Mouse (Mus musculus) forebrain, embryonic 13.5 days (tissue): ENCODE results near the gene Capn1. TPM values are rescaled to one million over a fixed set of nuclear protein-coding genes. Genes with fewer than 3 reads are reported as not detected.
"Not testable (repeated sequence)": the region's sequence is repeated elsewhere in the genome, so short reads cannot be mapped to it uniquely, and the experiment has no call there.

ENCODE experiments used
- ATAC-seq: fragments of 200-750 bp; cut with Nextera tagmentation; 2 replicates; pipeline ENCODE4 v1.8.0; 2017
- H3K27ac ChIP-seq: fragments of 300-500 bp; sonication (generic); 2 replicates; pipeline ENCODE4 v1.5.1; 2015; ENCODE audit warnings: inconsistent platforms, mild to moderate bottlenecking, moderate library complexity
- H3K27me3 ChIP-seq: fragments of 300-500 bp; sonication (generic); 2 replicates; pipeline ENCODE4 v1.6.1; 2015; ENCODE audit warnings: mild to moderate bottlenecking, inconsistent platforms
- H3K36me3 ChIP-seq: fragments of 300-500 bp; sonication (generic); 2 replicates; pipeline ENCODE4 v1.6.1; 2015; ENCODE audit warnings: mild to moderate bottlenecking, inconsistent platforms; ENCODE audit not compliant: poor library complexity, severe bottlenecking
- H3K4me1 ChIP-seq: fragments of 300-500 bp; sonication (generic); 2 replicates; pipeline ENCODE4 v1.6.1; 2015; ENCODE audit warnings: inconsistent platforms
- H3K4me2 ChIP-seq: fragments of 300-500 bp; sonication (generic); 2 replicates; pipeline ENCODE4 v1.6.1; 2015; ENCODE audit warnings: inconsistent platforms, mild to moderate bottlenecking, moderate library complexity
- H3K4me3 ChIP-seq: fragments of 300-500 bp; sonication (generic); 2 replicates; pipeline ENCODE4 v1.5.1; 2015; ENCODE audit warnings: mild to moderate bottlenecking, inconsistent platforms
- H3K9ac ChIP-seq: fragments of 300-500 bp; sonication (generic); 2 replicates; pipeline ENCODE4 v1.6.1; 2015; ENCODE audit warnings: mild to moderate bottlenecking, inconsistent platforms
- H3K9me3 ChIP-seq: fragments of 300-500 bp; sonication (generic); replicated peaks from 2 replicates; pipeline ENCODE4 v1.6.1; 2016; ENCODE audit warnings: inconsistent platforms
- WGBS: fragments of 180-500 bp; shearing (Covaris S2); methylation state at CpG from one replicate; pipeline ENCODE4 v1.1.7; 2015; 5-methylcytosine and 5-hydroxymethylcytosine counted together
- polyA plus RNA-seq: library from polyadenylated mRNA; unstranded; fragments of >200 nt; fragmentation: Nextera tagmentation; extraction: Ambion mirVana; gene quantifications from 2 replicates; pipeline ENCODE4 v1.2.1, GENCODE M21; 2015

Gene Capn1
- polyA plus RNA-seq, 1 experiment from 2014 or later = 1.0 TPM

GRCm38 (mm10) chr19:6048681-6049410 is 33.1 kb upstream of the Capn1 start:
- H3K4me2 ChIP-seq = peak overlapping the region; percentile 99; the same call in 1 of the 2 replicates

GRCm38 (mm10) chr19:6047899-6048166 is 32.1 kb upstream of the Capn1 start:
- Histone ChIP-seq H3K9me3 (no peaks in the 10 kb centered on the region), H3K4me2 (peak overlapping the region; percentile 99)
- 91% methylated on average over 8 of the region's 8 CpGs for WGBS

More at GRCm38 (mm10) chr19:6048681-6049410, 33.1 kb upstream of the Capn1 start:
- ATAC-seq = no peak
- Histone ChIP-seq H3K9ac (no peak overlapping the region), H3K27ac (no peak overlapping the region), H3K4me1 (peaks cover 27% of the 10 kb centered on the region), H3K27me3 (no peaks in the 10 kb centered on the region), H3K36me3 (peaks cover 59% of the 10 kb centered on the region), H3K4me3 (no peak overlapping the region; the same call in 1 of the 2 replicates), H3K9me3 (no peaks in the 10 kb centered on the region)
- whole genome bisulfite sequencing = 91% methylated on average over 11 of the region's 11 CpGs

GRCm38 (mm10) chr19:6047154-6047898 is 31.6 kb upstream of the Capn1 start:
- WGBS = 2% methylated on average over 39 of the region's 44 CpGs
- ATAC-seq = peak; percentile 9
- Histone ChIP-seq H3K27ac (peak overlapping the region; percentile 98), H3K4me3 (peak overlapping the region; percentile 95), H3K9me3 (no peaks in the 10 kb centered on the region), H3K4me2 (peak overlapping the region; percentile 99), H3K36me3 (peaks cover 43% of the 10 kb centered on the region), H3K27me3 (no peaks in the 10 kb centered on the region), H3K9ac (peak overlapping the region; percentile 95), H3K4me1 (peaks cover 27% of the 10 kb centered on the region)

More at GRCm38 (mm10) chr19:6047899-6048166, 32.1 kb upstream of the Capn1 start:
- Histone ChIP-seq H3K27me3 (no peaks in the 10 kb centered on the region), H3K4me1 (peaks cover 27% of the 10 kb centered on the region), H3K27ac (no peak overlapping the region), H3K36me3 (peaks cover 48% of the 10 kb centered on the region), H3K9ac (peak overlapping the region; percentile 95), H3K4me3 (peak overlapping the region; percentile 95)
- no peak for ATAC-seq

- Histone ChIP-seq H3K4me3 (peak within 1 kb of the TSS; percentile 95), H3K4me2 (peak within 1 kb of the TSS; percentile 99), H3K4me1 (peaks cover 27% of the 10 kb centered on the region), H3K27me3 (no peaks in the 10 kb centered on the region), H3K9ac (peak within 1 kb of the TSS; percentile 95), H3K27ac (peak within 1 kb of the TSS; percentile 98), H3K36me3 (peaks cover 35% of the 10 kb centered on the region), H3K9me3 (no peaks in the 10 kb centered on the region)
- ATAC-seq = peak; percentile 93
- WGBS = under 1% methylated on average over 65 of the region's 65 CpGs
Measured at GRCm38 (mm10) chr19:6046294-6047153, 30.8 kb upstream of the Capn1 start, which contains the start of gene Syvn1. TSS of gene Syvn1 (plus strand) at chr19:6046576.

- Histone ChIP-seq H3K4me1 (peaks cover 27% of the 10 kb centered on the region), H3K4me2 (peak overlapping the region; percentile 99), H3K4me3 (peak overlapping the region; percentile 95), H3K36me3 (peaks cover 26% of the 10 kb centered on the region), H3K27ac (peak overlapping the region; percentile 98), H3K9me3 (no peaks in the 10 kb centered on the region), H3K9ac (peak overlapping the region; percentile 95), H3K27me3 (no peaks in the 10 kb centered on the region)
- peak; percentile 55 for ATAC-seq
- WGBS = 21% methylated on average over 20 of the region's 20 CpGs
Measured at GRCm38 (mm10) chr19:6045366-6046293, 29.9 kb upstream of the Capn1 start.

GRCm38 (mm10) chr19:6044102-6044501 is 28.4 kb upstream of the Capn1 start:
- H3K4me1 ChIP-seq = peaks cover 27% of the 10 kb centered on the region
- H3K27me3 ChIP-seq, H3K9me3 ChIP-seq, H3K27ac ChIP-seq, H3K4me3 ChIP-seq, H3K4me2 ChIP-seq, H3K9ac ChIP-seq, ATAC-seq: not testable (repeated sequence)
- WGBS = 65% methylated on average over 4 of the region's 4 CpGs
- H3K36me3 ChIP-seq = peaks cover 11% of the 10 kb centered on the region

GRCm38 (mm10) chr19:6042293-6042692 is 26.6 kb upstream of the Capn1 start:
- 82% methylated on average over 9 of the region's 9 CpGs for WGBS
- H3K27ac ChIP-seq = no peak overlapping the region
- no peak overlapping the region for H3K4me2 ChIP-seq
- peaks cover 12% of the 10 kb centered on the region for H3K4me1 ChIP-seq
- H3K36me3 ChIP-seq = no peaks in the 10 kb centered on the region
- H3K9me3 ChIP-seq = no peaks in the 10 kb centered on the region
- no peak for ATAC-seq
- H3K27me3 ChIP-seq = no peaks in the 10 kb centered on the region
- H3K9ac ChIP-seq = no peak overlapping the region
- no peak overlapping the region for H3K4me3 ChIP-seq

GRCm38 (mm10) chr19:6040002-6040401 is 24.3 kb upstream of the Capn1 start:
- no peak overlapping the region for H3K4me2 ChIP-seq
- no peaks in the 10 kb centered on the region for H3K36me3 ChIP-seq

GRCm38 (mm10) chr19:6038326-6038725 is 22.6 kb upstream of the Capn1 start:
- H3K4me1 ChIP-seq = no peaks in the 10 kb centered on the region
- no peaks in the 10 kb centered on the region for H3K36me3 ChIP-seq
- no peaks in the 10 kb centered on the region for H3K27me3 ChIP-seq
- H3K27ac ChIP-seq = no peak overlapping the region
- ATAC-seq = no peak
- H3K9me3 ChIP-seq = no peaks in the 10 kb centered on the region
- H3K4me3 ChIP-seq = no peak overlapping the region
- no peak overlapping the region for H3K4me2 ChIP-seq
- 84% methylated on average over 7 of the region's 7 CpGs for WGBS
- H3K9ac ChIP-seq = no peak overlapping the region

More at GRCm38 (mm10) chr19:6040002-6040401, 24.3 kb upstream of the Capn1 start:
- Histone ChIP-seq H3K4me1 (peaks cover 2% of the 10 kb centered on the region), H3K27me3 (no peaks in the 10 kb centered on the region), H3K27ac (no peak overlapping the region), H3K9ac (no peak overlapping the region), H3K4me3 (no peak overlapping the region), H3K9me3 (no peaks in the 10 kb centered on the region)
- ATAC-seq = no peak

GRCm38 (mm10) chr19:6037695-6038094 is 22.0 kb upstream of the Capn1 start:
- no peaks in the 10 kb centered on the region for H3K36me3 ChIP-seq
- no peak overlapping the region for H3K9ac ChIP-seq
- ATAC-seq = no peak
- no peaks in the 10 kb centered on the region for H3K4me1 ChIP-seq
- H3K4me3 ChIP-seq = no peak overlapping the region
- no peak overlapping the region for H3K4me2 ChIP-seq
- H3K27ac ChIP-seq = no peak overlapping the region
- no peaks in the 10 kb centered on the region for H3K9me3 ChIP-seq
- no peaks in the 10 kb centered on the region for H3K27me3 ChIP-seq

- Histone ChIP-seq H3K36me3 (no peaks in the 10 kb centered on the region), H3K27ac (no peak overlapping the region), H3K9me3 (no peaks in the 10 kb centered on the region), H3K4me1 (no peaks in the 10 kb centered on the region), H3K9ac (no peak overlapping the region), H3K27me3 (no peaks in the 10 kb centered on the region), H3K4me3 (no peak overlapping the region), H3K4me2 (no peak overlapping the region)
- ATAC-seq = no peak
- WGBS = 83% methylated on average over 9 of the region's 9 CpGs
Measured at GRCm38 (mm10) chr19:6035966-6036585, 20.4 kb upstream of the Capn1 start.
